Mouse (Mus musculus): ENCODE data around the gene Gm5431.

DNA sequence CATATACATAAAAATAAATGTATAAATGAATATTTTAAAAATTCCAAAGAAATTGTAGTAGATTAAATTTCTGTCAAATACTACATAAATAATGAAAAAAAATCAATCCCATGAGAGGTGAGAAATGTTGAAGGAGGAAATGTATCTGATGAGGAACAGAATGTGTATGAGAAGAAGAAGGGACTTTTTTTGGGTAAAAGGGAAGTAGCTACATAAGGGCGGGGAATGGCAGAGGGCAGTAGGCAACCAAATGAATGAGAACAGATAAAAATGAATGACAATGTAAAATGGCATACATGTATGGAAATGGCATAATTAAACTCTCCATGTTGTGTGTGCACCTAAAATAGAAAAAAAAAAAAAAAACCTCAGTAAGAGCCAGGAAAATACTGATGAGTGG is 11.6 kb upstream of the Gm5431 start:
- TF ChIP-seq CTCF (IDR thresholded peaks at IDR 0.05; ENCODE audit: low read depth) (no peak), EP300 (IDR thresholded peaks at IDR 0.05; ENCODE audit: low read depth) (no peak)
